Mouse (Mus musculus) cerebellum, adult 2 months (tissue): ENCODE measurements around the gene Gm8332.
"Not testable (repeated sequence)": the region's sequence is repeated elsewhere in the genome, so short reads cannot be mapped to it uniquely, and the experiment has no call there.

ENCODE experiments used
- CTCF ChIP-seq: fragments of 200-500 bp; IDR thresholded peaks from 2 replicates; pipeline ENCODE4 v1.5.1; 2011; ENCODE audit warnings: low read depth, mild to moderate bottlenecking, control low read depth, low read length, moderate library complexity, borderline replicate concordance; ENCODE audit not compliant: insufficient read depth
- POLR2A ChIP-seq: fragments of 200-500 bp; IDR thresholded peaks from 2 replicates; pipeline ENCODE4 v1.6.1; 2011; ENCODE audit warnings: low read length, control low read depth, borderline replicate concordance; ENCODE audit not compliant: insufficient read depth

DNA sequence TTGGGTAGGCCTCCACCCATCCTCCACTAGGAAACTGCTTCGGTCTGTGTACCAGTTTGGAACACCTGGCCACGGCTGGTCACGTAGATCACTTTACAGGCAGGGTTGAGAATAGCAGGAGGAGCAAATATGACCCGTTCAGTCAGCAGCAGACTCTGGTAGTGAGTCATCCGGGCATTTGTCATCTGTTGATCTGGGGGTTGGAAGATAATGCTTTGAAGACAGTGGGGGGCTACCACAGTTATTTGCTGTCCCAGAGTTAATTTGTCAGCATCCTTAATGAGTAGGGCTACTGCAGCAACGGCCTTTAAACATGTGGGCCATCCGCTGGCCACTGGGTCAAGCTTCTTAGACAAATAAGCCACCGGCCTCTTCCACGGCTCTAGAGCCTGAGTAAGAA is 38.4 kb downstream of the Gm8332 start:
- TF ChIP-seq POLR2A, CTCF: not testable (repeated sequence)
